Mouse (Mus musculus): ENCODE measurements around the gene Zfpm1. TPM values are rescaled to one million over a fixed set of nuclear protein-coding genes. Genes with fewer than 3 reads are reported as not detected.

Gene Zfpm1
- polyA plus RNA-seq, 1 experiment = 23.3 TPM

GRCm38 (mm10) chr8:122296173-122297001 lies 14.4 kb downstream of the Zfpm1 start:
- no peak for DNase-seq (ENCODE audit: low read depth)

DNA sequence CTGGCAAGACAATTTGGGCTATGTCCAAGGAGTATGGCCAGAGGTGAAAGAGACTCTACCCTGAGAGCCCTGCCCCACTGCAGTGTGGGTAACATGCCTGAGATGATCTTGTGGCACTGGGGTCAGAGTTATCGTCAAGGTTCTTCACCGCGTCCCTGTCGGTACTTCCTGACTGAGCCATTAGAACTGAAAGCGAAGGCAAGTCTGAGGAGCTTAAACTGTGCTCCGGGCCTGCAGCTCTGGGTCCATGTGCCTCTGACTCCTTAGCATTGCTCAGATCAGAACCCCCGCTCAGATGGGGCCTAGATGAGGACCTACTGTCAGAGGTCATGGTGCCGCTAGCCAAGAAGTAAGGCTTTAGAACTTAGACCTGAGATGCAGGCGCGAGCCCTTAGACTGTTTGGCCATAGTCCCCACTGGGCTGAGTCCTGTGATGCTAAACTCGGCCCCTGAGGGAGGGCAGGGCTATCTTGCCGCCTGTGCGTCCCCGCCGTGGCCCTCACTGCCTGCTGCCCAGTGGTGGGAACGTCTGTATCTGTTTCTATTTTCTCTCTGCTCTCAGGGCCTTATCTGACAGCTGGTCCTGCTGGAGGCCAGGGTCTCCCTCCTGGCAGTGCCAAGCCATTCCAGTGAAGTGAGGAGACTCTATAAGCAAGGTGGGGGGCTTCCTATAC lies 17.8 kb downstream of the Zfpm1 start:
- DNase-seq (ENCODE audit: low read depth) = no peak

DNA sequence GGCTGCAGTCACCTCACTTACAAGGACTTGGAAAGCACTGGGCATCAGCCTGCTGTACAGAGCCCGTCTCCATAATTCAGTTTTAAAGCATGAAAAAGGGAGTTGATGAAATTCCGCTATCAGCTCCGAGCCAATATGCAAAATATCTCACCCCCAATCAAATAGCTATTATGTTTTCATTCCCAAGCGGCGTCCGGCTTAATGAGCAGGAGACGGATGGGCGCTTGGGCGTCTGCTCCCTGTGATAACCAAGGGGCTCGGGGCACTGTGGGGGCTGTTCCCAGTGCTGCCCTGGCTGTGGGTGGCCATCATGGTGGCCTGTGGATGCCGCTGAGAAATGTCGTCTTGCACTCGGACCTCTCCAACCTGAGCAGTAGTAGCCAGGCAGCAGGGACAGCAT lies 19.1 kb downstream of the Zfpm1 start:
- no peak for DNase-seq (ENCODE audit: low read depth)

GRCm38 (mm10) chr8:122301866-122302265 lies 19.9 kb downstream of the Zfpm1 start:
- no peak for DNase-seq (ENCODE audit: low read depth)

GRCm38 (mm10) chr8:122303451-122303850 lies 21.5 kb downstream of the Zfpm1 start:
- no peak for DNase-seq (ENCODE audit: low read depth)

GRCm38 (mm10) chr8:122304058-122304457 lies 22.1 kb downstream of the Zfpm1 start:
- DNase-seq (ENCODE audit: low read depth) = no peak

DNA sequence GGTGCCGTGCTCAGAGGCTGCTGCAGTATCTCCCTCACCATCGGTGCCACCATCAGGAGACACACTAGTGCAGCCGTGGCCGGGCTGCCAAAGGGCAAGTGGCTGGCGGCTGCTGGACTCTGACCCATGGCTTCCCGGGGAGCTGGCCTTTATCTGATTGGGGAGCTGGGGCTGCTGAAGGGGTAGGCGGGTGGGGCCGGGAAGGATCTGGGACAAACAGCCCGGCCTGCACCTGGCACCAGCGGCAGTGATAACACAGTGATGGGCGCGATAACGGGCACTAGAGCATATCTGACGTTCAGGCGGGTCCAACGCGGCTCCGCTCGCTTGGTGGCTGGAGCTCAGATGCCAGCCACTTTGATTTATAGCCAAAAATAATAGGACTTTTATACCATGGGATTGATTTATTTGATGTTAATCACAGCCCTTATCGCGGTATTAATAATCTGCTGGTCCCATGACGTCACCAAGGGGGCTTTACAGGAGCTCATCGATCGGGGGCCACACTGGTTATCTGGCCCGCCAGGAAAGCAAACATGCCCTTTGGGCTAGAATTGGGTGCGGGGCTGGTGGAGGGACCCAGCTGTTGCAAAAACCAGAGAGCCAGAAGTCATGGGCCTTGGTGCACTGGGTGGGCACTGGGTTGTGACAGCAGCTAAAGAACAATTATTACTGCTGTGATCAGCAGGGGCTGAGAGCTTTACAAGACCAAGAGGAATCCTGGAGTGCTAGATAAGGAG lies 24.9 kb downstream of the Zfpm1 start:
- no peak for DNase-seq (ENCODE audit: low read depth)

DNA sequence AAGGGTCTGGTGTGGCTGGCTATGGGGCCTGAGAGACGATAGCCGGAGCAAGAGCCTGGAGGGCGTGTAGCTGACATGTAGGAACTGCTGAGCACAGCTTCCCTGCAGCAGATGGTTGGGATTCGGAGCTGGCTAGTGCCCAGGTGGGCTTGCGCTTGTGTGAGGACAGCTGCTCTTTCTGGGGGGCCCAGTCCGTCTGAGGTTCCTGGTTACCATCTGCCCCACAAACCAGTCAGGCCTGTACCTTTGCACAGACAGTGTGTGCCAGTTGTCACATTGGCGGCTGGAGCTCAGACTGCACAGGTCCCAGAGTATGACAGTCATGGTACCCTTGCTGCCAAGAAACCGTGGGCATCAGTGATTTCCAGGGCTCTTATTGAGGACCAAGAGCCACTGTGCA lies 25.9 kb downstream of the Zfpm1 start:
- no peak for DNase-seq (ENCODE audit: low read depth)

- DNase-seq (ENCODE audit: low read depth) = no peak
Observed at GRCm38 (mm10) chr8:122309272-122309671, 27.3 kb downstream of the Zfpm1 start.

DNA sequence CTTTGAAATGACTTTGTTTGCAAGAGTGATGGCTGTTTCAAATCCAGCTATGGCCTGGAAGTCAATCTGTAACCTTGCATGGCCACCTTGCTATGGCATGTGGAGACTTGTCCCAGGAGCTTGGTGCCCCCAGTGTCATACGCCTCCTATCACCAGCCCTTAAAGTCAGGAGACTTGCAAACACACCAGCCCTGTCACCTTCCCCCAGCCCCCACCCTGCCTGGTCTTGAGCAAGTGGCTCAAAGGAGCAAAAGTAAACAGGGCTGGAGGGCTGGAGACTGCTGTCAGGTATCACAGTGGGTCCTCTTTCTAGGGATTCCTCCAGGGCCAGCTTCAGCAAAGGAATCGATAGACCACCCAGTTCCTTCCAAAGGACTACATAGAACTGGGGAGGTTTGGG lies 29.2 kb downstream of the Zfpm1 start:
- no peak for DNase-seq (ENCODE audit: low read depth)

- no peak for DNase-seq (ENCODE audit: low read depth)
Observed at GRCm38 (mm10) chr8:122312553-122312952, 30.6 kb downstream of the Zfpm1 start.

DNA sequence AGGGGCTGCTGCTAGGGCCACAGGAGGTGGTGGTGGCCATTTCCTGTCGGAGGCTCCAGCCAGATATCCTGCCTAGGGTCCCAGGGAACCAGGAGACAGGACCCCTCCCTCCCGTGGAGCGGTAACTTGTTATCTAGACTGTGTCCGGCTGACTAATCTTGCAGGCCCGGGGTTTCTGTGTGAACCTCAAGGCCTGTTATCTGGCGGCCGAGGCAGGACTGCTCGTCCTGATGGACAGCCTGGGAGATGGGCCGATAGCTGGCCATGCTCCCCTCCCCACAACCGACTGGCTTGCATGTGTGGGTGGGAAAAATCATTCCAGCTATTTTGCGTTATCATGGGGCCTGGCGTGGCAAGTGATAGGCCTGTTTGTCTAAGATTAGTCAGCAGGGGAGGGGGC lies 31.4 kb downstream of the Zfpm1 start:
- no peak for DNase-seq (ENCODE audit: low read depth)

DNA sequence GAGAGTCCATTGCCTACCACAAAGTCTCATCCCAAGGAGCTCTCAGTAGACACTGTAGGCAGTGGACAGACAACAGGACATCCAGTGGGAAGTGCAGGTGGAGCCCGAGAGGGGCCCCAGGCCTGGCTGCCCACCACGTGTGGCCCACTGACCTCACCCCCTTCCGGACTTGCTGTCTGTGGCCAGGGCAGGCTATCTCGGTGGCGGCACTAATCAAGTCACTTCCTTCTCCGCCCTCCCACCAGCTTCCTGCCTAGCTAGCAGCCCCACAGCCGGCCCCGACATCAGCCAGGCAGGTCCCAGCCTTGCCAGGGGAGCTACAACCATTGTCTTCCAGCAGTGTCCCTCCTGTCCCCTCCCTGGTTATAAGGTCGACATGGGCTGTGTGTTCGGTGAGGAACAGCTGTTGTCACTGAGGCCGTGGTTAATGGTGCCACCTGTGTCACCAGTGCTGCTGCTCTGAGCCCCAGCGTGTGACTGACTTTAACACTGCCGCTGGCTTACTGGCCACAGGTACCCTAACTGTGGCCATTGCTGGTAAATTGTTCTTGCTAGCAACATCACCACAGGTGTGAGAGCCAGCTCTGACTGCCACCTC lies 33.1 kb downstream of the Zfpm1 start:
- no peak for DNase-seq (ENCODE audit: low read depth)

GRCm38 (mm10) chr8:122316402-122316801 lies 34.5 kb downstream of the Zfpm1 start:
- DNase-seq (ENCODE audit: low read depth) = no peak

- DNase-seq (ENCODE audit: low read depth) = no peak
Observed at GRCm38 (mm10) chr8:122317918-122318475, 36.1 kb downstream of the Zfpm1 start.

DNA sequence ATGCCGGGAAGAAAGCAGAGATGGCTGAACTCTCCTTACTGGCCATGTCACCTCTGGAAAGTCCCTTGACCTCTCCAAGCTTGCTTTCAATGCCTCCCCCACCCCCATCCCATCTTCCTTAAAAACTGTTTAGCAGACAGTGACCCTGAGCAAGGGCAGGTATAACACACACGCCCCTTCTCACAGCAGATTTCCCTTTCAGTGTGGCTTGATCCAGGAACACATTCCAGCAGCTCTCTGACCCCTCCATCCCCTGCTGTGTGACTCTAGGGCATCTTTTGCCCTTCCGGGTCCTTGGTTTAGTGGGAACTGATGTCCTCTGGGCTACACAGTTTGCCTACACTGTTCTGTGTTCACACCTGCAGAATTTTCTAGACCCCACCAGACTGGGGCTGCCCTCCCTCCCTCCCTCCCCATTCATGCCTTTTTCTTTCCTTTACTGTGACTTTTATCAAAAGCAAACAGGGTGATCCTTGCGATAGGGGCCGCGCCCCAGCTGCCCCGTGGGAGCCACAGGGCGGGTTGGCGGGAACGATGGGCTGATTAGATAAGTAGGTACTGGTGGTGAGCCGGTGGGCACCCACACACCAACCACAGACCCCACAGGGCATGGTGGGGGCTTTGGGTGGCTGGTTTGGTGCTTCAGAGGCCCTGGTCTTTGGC lies 37.2 kb downstream of the Zfpm1 start:
- no peak for DNase-seq (ENCODE audit: low read depth)

- DNase-seq (ENCODE audit: low read depth) = no peak
Observed at GRCm38 (mm10) chr8:122319708-122320075, 37.8 kb downstream of the Zfpm1 start.

DNA sequence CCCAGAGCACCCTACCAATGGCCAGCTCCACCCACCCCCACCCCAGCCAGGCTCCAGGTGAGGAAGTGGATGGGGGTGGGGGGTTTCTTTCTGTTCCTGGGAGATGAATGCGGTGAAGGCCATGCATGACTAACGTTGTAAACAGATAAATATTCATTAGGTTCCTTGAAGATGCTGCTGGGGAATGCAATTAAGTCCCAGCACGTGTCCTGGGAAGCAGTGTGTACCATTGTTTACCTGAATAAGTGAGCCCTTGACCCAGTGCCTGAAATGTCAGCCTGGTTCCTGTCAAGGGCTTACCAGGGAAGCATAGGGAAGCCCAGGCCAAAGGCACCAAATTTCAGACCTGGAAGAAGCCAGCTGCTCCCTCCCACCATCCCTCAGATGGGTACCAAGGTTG lies 38.6 kb downstream of the Zfpm1 start:
- no peak for DNase-seq (ENCODE audit: low read depth)

GRCm38 (mm10) chr8:122321455-122321921 lies 39.5 kb downstream of the Zfpm1 start:
- DNase-seq (ENCODE audit: low read depth) = no peak

GRCm38 (mm10) chr8:122322126-122322525 lies 40.2 kb downstream of the Zfpm1 start:
- DNase-seq (ENCODE audit: low read depth) = no peak

DNA sequence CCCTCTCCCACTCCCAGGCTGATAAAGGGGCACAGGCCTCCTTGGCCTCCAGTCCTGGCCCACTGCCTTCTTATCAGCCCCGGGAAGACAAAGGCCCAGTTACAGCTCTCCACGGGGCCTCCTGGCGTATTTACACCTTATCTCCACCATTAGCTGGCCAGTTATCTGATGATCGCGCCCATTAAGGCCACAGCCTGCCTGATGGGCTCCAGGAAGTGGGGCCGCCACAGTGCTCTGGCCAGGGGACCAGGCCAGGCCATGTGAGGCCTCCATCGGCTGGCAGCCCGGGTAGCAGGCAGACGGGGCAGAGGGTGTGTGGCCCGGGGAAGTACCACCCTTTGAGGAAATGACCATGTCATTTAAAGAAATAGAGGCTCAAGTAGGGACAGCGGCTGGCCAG lies 40.9 kb downstream of the Zfpm1 start:
- DNase-seq (ENCODE audit: low read depth) = no peak

Measured in gonadal fat pad, adult 2 months (tissue).